Mouse (Mus musculus) G1E-ER4 (cell line): ENCODE measurements around the gene Map6. TPM values are rescaled to one million over a fixed set of nuclear protein-coding genes. Genes with fewer than 3 reads are reported as not detected.

Experiments
- GATA1 ChIP-seq: IDR thresholded peaks from one replicate; pipeline ENCODE4 v1.8.0; 2012; ENCODE audit warnings: low read length, inconsistent platforms
- polyA plus RNA-seq: library from polyadenylated mRNA; stranded (reverse); fragments of >175 nt; gene quantifications from 2 replicates; pipeline ENCODE4 v1.2.3, GENCODE M21; 2012

Map6 gene
- not detected in 2 replicates for polyA plus RNA-seq

DNA sequence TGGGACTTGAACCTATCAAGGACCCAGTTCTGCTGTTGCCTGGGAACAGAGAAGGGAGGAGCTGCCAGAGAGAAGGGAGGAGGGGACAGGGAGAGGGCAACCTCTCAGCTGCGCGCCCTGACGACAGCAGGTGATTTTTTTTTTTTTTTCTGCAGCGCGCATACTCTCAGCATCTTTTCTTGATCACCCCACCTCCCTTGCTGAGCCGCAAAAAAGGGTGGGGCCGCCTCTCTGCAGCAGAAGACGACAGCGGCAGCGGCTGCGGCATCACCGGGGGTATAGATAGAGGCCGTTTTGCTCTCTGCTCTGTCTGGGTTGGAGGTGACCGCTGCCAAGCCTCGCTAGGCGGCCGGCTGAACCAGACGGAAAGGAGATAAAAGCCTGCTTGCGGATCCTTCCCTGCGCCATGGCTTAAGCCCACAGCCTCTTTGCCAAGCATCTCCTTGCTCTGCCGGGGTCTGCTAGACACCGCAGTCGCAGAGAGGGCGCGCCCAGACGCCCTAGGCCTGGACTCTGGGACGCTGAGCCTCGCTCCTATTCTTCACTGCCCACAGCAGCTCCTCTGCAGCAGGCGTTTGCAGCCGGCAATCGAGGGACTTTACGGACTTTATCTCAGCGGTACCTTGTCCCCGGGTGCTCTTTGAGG, at the start of gene Map6:
Gene Map6 (plus strand): TSS at position 197 of the 646 bp plus-strand sequence.
- TF ChIP-seq GATA1 = no peak

DNA sequence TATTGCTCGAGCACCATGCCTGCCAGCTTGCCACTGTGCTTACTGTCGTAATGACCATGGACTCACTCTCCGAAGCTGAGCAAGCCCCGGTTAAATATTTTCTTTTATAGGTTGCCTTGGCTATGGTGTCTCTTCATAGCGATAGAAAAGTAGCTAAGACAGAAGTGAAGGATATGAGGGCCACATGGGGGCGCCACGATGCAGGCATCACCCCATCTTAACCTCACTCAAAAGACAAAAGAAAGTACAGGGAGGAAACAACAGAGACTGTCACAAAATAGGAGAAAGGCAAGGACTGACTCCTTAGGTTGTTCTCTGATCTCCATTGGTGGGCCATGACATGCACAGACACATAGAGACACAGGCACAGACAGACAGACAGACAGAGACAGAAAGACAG, 43.0 kb upstream of the Map6 start:
- no peak for TF ChIP-seq GATA1

DNA sequence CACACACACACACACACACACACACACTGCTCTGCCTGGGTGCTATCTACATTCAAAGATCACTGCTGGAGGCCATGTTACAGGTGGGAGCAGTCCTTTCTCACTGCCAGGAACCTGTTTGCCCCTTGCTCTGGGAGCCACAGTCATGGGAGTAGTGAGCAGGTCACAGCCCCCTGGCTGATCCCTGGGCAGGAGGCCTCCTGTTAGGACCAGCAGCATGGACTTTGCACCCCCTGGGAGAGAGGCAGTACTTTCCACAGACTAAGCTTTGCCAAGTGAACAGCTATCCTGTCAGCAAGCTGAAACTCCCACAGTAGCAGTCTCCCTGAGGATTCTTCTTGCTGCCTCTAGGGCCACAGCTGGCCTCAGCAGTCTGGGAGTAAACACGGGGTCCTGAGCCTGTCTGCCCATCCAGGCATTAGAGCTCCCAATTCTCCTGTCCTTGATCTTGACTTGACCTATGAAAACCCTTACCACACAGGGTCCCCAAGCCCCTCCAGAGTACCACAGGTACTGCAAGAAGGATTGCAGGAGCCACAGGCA, 42.5 kb upstream of the Map6 start:
- TF ChIP-seq GATA1 = no peak

DNA sequence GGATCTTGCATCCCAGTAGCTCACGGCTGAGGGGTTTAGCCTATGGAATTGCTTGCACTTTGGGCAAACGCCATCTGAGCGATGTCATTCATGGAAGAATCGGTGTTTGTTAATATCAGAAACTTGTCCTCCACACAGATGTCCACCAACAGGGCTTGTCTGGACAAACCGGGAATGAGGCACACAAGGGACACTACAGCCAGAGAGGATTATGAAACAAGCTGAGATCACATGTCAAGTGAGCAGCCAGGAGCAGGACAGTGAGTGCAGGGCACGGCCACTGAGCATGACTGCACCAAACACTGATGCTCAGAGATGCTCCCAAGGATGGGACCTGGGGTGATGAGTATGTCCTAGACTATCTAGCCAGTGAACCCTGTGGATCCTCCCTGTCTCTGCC, 41.8 kb upstream of the Map6 start:
- no peak for TF ChIP-seq GATA1

DNA sequence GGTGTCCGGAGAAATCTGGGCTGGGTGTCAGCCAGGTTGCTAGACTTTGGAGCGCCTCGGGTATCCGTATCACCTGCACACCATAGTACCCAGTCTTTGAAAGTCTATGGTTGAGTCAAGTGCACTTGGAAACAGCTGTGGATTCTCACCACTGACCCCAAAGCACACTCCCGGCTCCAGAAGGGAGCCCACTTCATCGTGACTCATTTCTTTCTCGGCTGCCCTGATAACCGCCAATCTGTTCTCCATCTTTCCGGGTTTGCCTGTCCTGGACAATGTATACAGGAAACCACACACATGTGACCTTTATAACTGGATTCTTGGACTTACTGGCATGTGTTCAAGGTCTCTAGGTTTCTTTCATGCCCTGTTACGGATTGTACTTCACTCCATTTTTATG, 40.6 kb upstream of the Map6 start:
- TF ChIP-seq GATA1 = no peak

DNA sequence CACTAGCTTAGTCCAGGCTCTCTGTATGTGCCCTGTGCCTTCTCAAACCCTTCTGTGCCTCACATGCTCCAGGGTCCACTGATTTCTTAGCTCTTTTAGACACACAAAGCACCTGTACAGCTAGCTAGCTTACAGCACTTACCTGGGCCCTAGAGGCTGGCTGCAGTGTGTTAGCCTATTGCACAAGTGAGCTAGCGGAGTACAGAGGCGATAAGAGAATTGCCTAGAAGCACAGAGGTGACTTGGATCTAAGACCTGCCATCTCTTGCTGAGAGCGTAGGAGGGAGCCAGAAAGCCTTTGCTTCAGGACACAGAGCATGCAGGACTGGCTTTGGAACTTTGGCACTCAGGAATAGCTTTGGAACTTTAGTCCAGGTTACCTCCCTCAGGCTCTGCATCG, 40.0 kb upstream of the Map6 start:
- no peak for TF ChIP-seq GATA1

DNA sequence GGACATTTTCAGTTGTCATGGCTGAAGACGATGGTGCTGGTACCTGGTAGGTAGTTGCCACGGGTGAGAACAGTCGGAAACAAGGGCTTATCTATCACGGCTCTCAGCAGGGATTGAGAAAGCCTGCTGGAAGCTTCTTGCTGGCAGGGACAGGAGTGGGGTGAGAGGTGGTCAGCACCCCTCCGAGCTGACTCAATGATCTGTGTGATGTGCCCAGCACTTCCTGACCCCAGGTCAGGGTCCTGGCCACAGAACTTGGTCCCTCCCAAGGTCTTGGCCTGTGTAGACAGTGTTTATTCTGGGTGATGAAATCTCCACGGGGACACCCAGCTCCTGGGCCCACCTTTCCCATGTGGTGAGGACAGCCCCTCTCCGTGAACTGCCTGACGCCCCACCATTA, 38.4 kb upstream of the Map6 start:
- no peak for TF ChIP-seq GATA1

DNA sequence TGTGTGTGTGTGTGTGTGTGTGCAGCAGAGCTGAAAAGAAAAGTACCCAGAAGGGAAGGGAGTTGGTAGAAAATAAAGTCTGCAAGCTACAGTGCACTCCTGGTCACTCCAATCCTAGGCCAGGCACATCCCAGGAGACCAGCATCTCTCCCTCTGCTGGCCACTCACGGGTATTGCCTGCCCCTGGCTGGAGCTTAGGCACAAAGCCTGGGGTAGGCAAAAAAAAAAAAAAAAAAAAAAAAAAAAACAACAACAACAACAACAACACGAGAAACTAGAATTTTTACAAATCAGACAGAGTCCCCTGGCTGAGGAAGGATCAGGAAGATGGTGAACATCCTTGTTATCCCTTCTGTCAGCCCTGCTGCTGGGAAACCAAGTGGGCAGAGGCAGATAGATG, 37.8 kb upstream of the Map6 start:
- TF ChIP-seq GATA1 = no peak

DNA sequence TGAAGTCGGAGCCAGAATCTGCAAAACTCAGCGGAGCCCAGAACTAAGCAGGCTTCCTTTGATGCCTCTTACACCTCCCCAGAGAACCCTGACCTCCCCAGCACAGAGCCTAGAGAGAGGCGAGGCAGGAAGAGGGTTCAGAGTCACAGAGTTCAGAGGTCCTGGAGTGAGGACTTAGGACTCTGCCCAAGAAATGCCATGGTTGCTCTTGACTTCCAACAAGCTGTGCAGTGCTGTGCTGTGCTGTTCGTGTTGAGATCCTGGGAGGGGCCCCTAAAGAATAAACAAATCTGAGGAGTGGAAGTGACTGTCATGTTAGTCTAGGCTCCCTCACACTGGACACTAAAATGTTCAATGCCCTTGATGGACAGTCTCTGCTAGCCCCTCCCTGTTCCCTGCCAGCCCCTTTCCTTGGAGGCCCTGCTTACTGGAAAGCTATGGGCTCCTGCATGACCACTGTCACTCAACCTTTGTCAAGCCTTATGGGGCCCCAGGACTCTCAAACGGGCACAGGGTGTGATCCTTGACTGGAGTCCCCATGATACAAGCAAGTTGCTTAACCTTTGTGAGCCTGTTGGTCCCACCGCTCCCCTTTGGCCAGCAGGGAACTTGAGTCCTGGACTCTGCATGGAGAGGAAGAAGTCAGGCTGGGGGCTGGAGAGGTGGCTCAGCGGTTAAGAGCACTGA, 37.0 kb upstream of the Map6 start:
- TF ChIP-seq GATA1 = no peak

DNA sequence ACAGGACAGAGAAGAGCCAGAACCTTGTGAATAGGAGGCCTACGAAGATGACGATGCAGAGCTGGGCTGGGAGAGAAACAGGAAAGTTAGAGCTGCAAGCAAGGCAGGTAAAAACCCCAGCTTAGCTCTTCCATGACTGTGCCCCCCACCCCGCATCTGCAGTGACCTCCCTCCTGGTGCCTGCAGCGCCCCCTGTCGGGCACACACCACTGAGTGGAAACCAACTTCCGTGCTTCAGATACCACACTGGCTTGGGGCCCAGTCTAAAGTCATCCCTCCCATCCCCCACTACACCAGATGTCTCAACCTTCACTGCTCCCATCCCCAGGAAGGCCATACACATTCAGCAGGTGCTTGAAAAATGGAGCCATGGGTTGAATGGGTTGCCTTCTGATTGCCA, 34.7 kb upstream of the Map6 start:
- TF ChIP-seq GATA1 = no peak

DNA sequence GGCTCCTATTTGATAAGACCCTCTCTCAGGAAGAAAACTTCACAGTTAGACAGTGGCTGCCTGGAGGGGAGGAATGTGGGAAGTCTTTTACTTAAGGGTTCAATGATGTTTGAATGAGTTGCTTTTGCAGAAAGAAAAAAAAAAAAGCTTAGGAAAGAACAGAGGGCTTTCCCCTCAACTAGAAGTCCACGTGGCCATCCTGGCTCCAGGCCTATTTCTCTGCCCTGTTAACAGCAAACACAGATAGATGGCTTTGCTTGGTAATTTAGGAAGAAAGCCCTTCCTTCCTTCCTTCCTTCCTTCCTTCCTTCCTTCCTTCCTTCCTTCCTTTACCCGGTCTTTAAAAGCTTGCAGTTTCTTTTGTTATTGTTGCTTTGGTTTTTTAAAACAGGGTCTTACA, 32.3 kb upstream of the Map6 start:
- no peak for TF ChIP-seq GATA1

DNA sequence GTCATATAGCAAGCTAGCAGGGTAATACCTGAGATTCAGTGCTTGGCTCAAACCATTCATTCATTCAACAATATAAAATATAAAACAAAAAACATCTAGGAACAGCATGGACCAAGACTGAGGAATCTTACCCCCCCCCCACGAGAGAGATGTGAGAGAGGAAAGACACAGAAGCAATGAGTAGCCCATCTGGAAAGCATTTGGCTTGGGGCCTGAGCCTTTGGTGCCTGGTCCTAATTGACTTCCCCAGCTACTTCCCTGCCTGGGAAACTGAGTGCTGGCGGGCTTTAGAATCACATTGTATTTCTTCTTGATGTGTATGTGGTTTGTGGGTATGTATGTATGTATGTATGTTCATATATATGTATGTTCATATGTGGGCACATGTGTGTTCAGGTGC, 31.6 kb upstream of the Map6 start:
- no peak for TF ChIP-seq GATA1

DNA sequence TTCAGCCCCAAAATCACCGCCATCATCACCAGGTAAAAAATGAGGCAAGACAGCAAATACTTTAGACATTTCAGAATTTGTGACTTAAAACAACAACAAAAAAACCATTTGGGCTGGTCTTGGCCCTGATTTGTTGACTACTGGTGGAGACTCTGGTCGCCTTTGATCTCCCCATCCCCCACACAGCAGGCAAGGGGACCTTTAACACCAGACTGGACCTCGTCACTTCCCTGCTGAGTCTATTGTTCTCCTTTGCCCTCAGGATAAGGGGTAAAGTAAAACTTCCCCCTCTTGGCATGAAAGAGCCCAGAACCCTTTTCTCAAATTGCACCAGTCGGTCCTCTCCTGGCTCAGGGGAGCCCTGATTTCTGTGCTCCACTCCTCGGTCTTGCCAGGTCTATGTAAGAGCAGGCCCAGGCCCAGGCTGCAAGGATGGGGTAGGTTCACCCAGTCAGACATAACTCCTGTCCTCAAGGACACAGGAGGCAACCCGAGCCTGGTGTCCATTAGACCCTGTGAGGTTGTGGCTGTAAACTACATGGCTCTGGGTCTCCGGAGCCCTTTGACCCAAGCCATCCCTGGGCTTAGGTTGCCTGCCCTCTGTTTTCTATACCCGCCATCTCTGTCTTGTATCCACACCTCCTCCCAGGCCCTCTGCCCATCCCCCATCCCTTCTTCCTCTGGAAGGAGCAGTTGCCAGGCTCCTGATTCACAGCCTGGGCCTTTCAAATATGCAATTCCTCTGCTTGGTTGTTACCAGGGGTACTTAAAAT, 30.2 kb upstream of the Map6 start:
- TF ChIP-seq GATA1 = no peak

DNA sequence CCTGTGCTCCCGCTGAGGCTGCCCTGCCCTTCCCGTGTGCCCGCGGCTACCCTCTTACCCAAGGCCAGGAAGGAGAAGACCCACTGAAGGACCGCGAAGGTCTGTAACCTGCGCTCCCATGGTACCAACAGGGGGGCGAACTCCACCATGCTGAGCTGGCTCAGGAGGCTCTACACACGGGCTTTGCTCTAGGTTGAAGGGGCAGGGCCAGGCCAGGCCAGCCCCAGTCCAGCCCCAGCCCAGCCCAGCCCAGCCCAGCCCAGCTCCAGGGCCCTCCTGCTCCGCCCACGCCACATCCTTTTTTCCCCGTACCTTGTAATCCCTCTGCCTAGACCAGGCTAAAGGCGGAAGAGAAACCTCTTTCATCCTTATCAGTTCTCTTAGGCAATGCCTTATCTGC, 28.8 kb upstream of the Map6 start, which contains the start of gene Mogat2:
Gene Mogat2 (minus strand): TSS at position 203 of the 400 bp plus-strand sequence.
- no peak for TF ChIP-seq GATA1

DNA sequence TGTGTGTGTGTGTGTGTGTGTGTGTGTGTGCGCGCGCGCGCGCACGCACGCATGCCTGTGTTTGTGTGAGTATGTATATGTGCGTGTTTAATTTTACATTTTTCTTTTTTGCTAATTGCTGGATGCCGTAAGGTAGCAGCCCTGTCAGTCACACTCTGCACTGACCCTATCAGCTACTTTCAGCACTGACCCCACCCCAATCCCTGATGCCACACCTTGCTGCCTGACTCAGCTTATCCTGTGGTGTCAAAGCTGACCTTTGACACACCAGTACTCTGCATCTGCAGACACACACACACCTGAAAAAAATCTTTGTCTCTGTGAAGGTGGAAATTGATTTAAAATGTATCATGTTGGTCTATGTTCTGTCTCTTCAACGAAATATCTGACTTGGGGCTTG, 25.1 kb upstream of the Map6 start:
- TF ChIP-seq GATA1 = no peak

DNA sequence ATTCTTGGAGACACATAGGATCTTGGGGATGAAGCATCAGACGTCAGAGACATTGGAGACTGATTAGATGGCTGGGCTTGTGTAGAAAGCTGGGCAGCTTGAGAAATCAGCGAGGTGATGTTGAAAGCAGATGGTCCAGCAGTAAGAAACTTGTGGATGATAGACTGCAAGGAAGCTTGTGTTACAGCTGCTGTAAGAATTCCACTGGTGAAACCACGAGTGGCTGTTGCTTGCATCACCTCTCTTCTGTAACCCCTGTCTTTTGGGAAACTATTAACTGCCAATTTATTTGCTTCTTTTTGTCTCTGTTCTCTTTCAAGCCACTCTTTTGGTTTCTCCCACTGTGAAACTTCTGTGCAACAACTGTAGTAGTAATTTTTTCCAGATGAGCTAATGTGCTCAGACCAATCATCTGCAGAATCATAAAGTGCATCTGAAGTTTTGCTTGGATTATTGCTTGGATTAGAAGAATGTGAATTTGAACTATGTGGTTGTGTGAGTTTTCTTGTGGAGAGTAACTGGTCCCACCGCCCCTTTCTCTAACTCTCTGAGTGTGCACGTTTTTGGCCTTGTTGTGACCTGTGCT, 19.0 kb upstream of the Map6 start:
- TF ChIP-seq GATA1 = no peak
